Mouse (Mus musculus) cerebellum, postnatal 36 days (tissue): ENCODE data around the gene Olfr547.

Source experiments
- DNase-seq, 2 experiments: peaks; one replicate each; pipeline ENCODE4 v3.0.0; 2021 to 2022; ENCODE audit warnings: mixed read lengths in 2 of 2

Gene Olfr547

DNA sequence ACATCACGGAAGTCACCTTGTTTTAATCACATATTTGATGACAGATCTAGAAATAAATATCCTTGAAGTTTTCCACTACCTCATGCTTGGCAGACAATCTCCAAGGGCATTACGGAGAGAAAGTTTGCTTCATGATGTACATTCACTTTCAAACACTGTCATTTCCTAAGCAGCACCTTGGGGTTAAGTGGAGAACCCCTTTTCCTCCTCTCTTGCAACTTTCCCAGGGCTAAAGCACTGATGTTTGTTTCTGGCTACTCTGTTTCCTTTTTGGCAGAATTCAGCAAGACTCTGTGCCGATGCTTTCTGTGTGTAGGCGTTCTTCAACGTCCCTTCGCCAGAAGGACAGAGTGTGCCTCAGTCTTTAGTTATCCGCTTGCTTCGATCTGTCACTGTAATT is 36.6 kb downstream of the Olfr547 start, which contains the start of gene Olfr550:
Gene Olfr550 (plus strand): TSS at position 301 of the 400 bp plus-strand sequence.
- no peak for DNase-seq

- DNase-seq: no peak
Observed at GRCm38 (mm10) chr7:102573174-102573830, 38.8 kb downstream of the Olfr547 start.

DNA sequence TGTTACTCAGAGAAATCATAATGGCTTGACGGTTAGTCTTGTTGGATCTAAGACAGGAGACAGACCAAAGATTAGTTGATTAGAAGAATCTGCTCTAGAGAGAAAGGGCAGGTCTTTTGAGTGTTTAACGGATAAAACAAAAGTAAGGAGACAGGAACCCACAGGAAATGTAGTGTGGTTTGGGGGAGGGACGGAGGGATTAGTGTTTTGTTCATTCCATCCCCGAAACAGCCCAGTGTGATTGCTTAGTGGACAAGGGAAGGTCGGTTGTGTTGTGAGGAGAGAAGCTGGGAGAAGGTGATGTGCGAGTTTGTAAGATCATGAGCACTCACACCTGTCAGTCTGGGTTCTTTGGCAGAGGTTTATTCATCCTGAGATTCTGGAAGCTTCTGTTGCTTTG is 41.4 kb downstream of the Olfr547 start:
- no peak for DNase-seq
